Mouse (Mus musculus) limb, embryonic 13.5 days (tissue): Measurements from ENCODE around the gene Gpbp1. TPM values are rescaled to one million over a fixed set of nuclear protein-coding genes. Genes with fewer than 3 reads are reported as not detected.

Experiments
- ATAC-seq: fragments of 200-750 bp; cut with Nextera tagmentation; 2 replicates; pipeline ENCODE4 v1.8.0; 2017; ENCODE audit warnings: low read depth, moderate number of reproducible peaks, moderate TSS enrichment; ENCODE audit not compliant: low FRiP score
- H3K27ac ChIP-seq: fragments of 300-500 bp; sonication (generic); 2 replicates; pipeline ENCODE4 v1.5.1; 2015; ENCODE audit warnings: inconsistent platforms, mild to moderate bottlenecking, moderate library complexity
- H3K27me3 ChIP-seq: fragments of 300-500 bp; sonication (generic); 2 replicates; pipeline ENCODE4 v1.6.1; 2015; ENCODE audit warnings: mild to moderate bottlenecking, inconsistent platforms
- H3K36me3 ChIP-seq: fragments of 300-500 bp; sonication (generic); 2 replicates; pipeline ENCODE4 v1.6.1; 2015; ENCODE audit warnings: inconsistent platforms, mild to moderate bottlenecking, moderate library complexity
- H3K4me1 ChIP-seq: fragments of 300-500 bp; sonication (generic); 2 replicates; pipeline ENCODE4 v1.6.1; 2015; ENCODE audit warnings: inconsistent platforms
- H3K4me2 ChIP-seq: fragments of 300-500 bp; sonication (generic); replicated peaks from 2 replicates; pipeline ENCODE4 v1.6.1; 2015; ENCODE audit warnings: inconsistent platforms, mild to moderate bottlenecking, moderate library complexity
- H3K4me3 ChIP-seq: fragments of 300-500 bp; sonication (generic); 2 replicates; pipeline ENCODE4 v1.5.1; 2015; ENCODE audit warnings: moderate library complexity, mild to moderate bottlenecking, inconsistent platforms
- H3K9ac ChIP-seq: fragments of 300-500 bp; sonication (generic); 2 replicates; pipeline ENCODE4 v1.6.1; 2015; ENCODE audit warnings: mild to moderate bottlenecking, inconsistent platforms
- H3K9me3 ChIP-seq: fragments of 300-500 bp; sonication (generic); 2 replicates; pipeline ENCODE4 v1.6.1; 2016; ENCODE audit warnings: inconsistent platforms
- WGBS: fragments of 180-500 bp; shearing (Covaris S2); methylation state at CpG from one replicate; pipeline ENCODE4 v1.1.7; 2015; 5-methylcytosine and 5-hydroxymethylcytosine counted together
- polyA plus RNA-seq: library from polyadenylated mRNA; unstranded; fragments of >200 nt; fragmentation: Nextera tagmentation; extraction: Ambion mirVana; gene quantifications from 2 replicates; pipeline ENCODE4 v1.2.1, GENCODE M21; 2015

Gene Gpbp1
- polyA plus RNA-seq, 1 experiment from 2014 or later = 111 TPM

DNA sequence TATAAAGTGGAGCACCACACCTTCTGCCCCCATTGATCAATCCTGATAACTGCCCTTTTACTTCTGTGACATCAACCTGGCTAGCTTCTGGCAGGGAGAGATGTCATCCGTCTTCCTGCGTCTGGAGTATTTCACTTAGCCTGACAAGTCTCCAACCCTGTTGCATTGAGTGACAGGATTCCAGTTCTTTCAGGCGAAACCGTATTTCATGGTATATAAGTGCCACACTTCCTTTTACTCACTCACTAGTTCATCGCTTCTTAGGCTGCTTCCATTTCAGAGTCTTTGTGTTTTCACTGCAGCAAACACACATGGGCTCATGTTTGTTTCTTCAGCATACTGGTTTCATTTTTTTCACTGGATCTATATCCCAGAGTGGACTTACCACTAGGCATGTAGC lies 19.5 kb upstream of the Gpbp1 start:
- H3K4me2 ChIP-seq = no peak overlapping the region
- 25% methylated on average over 5 of the region's 5 CpGs for WGBS
- H3K4me3 ChIP-seq = no peak overlapping the region
- no peaks in the 10 kb centered on the region for H3K27me3 ChIP-seq
- H3K27ac ChIP-seq = no peak overlapping the region
- peaks cover 2% of the 10 kb centered on the region; the same call in 1 of the 2 replicates for H3K4me1 ChIP-seq
- H3K9ac ChIP-seq = no peak overlapping the region
- no peaks in the 10 kb centered on the region for H3K9me3 ChIP-seq
- no peak for ATAC-seq
- no peaks in the 10 kb centered on the region for H3K36me3 ChIP-seq

DNA sequence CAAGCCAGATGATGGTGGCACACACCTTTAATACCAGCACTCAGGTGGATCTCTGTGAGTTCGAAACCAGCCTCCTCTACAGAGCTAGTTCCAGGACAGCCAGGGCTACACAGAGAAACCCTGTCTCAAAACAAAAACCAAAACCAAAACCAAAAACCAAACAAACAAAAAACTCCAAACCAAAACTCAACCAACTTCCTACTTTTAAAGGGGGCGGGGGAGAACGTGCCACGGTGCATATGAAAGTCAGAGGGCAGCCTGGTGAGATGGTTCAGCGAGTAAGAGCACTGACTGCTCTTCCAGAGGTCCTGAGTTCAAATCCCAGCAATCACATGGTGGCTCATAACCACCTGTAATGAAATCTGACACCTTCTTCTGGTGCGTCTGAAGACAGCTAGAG lies 18.7 kb upstream of the Gpbp1 start:
- no peak for ATAC-seq
- H3K27ac ChIP-seq = no peak overlapping the region
- H3K4me2 ChIP-seq = no peak overlapping the region
- no peak overlapping the region for H3K9ac ChIP-seq
- no peak overlapping the region for H3K4me3 ChIP-seq
- H3K27me3 ChIP-seq = no peaks in the 10 kb centered on the region
- 67% methylated on average over 6 of the region's 6 CpGs for WGBS
- peaks cover 2% of the 10 kb centered on the region; the same call in 1 of the 2 replicates for H3K4me1 ChIP-seq
- no peaks in the 10 kb centered on the region for H3K36me3 ChIP-seq
- H3K9me3 ChIP-seq = no peaks in the 10 kb centered on the region

DNA sequence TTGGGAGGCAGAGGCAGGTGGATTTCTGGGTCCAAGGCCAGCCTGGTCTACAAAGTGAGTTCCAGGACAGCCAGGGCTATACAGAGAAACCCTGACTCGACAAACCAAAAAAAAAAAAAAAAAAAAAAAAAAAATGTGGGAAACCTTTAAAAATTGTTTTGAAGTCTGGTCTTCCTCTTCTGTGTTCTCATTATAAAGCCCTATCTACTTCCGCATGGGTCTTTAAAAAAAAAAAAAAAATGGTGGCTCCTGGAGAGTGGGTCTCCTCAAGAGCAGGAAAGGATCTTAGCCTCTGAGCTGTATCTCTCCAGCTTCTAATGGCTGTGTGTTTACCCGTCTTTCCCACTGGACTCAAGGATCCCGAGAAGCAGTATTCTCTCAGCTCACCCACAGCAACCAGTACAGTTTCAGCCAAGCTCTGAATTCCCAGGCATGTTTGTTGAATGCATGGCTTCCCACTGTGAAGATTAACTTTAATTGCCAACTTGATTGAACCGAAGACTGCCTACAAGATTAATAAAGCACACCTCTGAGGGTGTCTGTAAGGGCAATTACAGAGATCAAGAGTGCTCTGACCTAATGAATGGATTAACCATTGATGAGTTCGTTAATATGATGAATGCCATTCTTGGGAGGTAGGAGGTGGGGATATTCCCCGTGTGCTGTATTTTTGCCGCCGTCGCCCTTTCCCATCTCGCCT lies 4.6 kb upstream of the Gpbp1 start:
- Histone ChIP-seq H3K4me3 (no peak overlapping the region), H3K36me3 (no peaks in the 10 kb centered on the region), H3K9ac (no peak overlapping the region), H3K9me3 (no peaks in the 10 kb centered on the region), H3K27ac (no peak overlapping the region), H3K27me3 (peaks cover 31% of the 10 kb centered on the region), H3K4me1 (peaks cover 8% of the 10 kb centered on the region; the same call in 1 of the 2 replicates), H3K4me2 (no peak overlapping the region)
- 39% methylated on average over 11 of the region's 11 CpGs for WGBS
- no peak for ATAC-seq

DNA sequence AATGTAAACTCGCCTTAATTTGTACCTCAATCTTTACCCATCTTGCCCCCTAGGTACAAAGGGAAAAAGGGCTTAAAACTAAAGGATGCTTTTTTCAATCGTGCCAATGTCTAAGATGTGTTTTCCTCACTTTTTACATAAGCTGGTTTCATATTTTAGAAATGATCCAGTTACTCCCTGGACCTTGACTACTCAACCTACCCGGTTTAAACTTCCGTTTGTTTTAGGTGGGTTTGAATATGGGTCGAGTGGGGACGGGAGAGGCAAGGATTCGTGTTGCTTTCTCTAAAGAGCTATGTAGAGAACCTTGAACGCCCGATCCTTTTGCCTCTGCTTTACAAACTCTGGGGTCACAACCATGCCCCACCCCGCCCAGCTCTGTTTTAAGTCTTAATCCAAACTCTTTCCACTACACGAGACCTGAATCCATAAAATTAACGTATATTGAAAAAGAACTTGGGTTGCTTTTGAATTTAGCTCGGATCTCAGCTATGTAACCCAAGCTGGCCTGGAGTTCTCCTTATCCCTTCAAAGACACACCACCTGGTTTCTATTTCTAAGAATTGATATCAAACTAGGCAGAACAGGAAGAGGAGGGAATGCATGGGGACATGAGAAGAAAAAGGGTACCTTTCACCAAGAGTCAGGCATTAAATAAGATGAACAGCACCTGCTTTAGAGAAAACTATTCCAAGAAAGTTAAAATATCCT lies 1.3 kb upstream of the Gpbp1 start:
- 14% methylated on average over 13 of the region's 13 CpGs for WGBS
- no peaks in the 10 kb centered on the region for H3K36me3 ChIP-seq

DNA sequence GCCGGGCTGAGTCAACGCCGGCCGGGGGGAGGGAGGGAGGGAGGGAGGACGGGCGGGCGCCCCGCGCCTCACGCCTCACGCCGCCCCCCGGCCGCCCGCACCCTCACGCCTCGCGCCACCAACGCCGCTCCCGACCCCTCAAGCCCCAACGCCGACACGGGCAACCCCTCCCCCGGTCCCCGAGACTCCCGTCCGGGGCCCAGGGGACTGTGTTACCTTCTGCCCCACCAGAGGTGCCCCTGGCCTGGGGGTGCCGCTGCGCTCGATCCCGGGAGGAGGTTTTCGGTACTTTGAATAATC lies 459 bp downstream of the Gpbp1 start:
- ATAC-seq = peak; percentile 41
- no peaks in the 10 kb centered on the region for H3K36me3 ChIP-seq
- 0% methylated on average over 18 of the region's 33 CpGs for WGBS
- peak overlapping the region; percentile 95 for H3K9ac ChIP-seq
- peaks cover 25% of the 10 kb centered on the region for H3K27me3 ChIP-seq
- H3K9me3 ChIP-seq = no peaks in the 10 kb centered on the region
- peak overlapping the region; percentile 99 for H3K27ac ChIP-seq
- peak overlapping the region; percentile 89 for H3K4me3 ChIP-seq
- peaks cover 28% of the 10 kb centered on the region for H3K4me1 ChIP-seq
- peak overlapping the region; percentile 75 for H3K4me2 ChIP-seq

More for the DNA sequence above, 1.3 kb upstream of the Gpbp1 start:
- ATAC-seq = no peak
- peaks cover 15% of the 10 kb centered on the region for H3K4me1 ChIP-seq
- no peaks in the 10 kb centered on the region for H3K9me3 ChIP-seq
- peak overlapping the region; percentile 68 for H3K4me2 ChIP-seq
- no peak overlapping the region for H3K27ac ChIP-seq
- H3K9ac ChIP-seq = no peak overlapping the region
- peaks cover 31% of the 10 kb centered on the region for H3K27me3 ChIP-seq
- H3K4me3 ChIP-seq = peak overlapping the region; percentile 60

DNA sequence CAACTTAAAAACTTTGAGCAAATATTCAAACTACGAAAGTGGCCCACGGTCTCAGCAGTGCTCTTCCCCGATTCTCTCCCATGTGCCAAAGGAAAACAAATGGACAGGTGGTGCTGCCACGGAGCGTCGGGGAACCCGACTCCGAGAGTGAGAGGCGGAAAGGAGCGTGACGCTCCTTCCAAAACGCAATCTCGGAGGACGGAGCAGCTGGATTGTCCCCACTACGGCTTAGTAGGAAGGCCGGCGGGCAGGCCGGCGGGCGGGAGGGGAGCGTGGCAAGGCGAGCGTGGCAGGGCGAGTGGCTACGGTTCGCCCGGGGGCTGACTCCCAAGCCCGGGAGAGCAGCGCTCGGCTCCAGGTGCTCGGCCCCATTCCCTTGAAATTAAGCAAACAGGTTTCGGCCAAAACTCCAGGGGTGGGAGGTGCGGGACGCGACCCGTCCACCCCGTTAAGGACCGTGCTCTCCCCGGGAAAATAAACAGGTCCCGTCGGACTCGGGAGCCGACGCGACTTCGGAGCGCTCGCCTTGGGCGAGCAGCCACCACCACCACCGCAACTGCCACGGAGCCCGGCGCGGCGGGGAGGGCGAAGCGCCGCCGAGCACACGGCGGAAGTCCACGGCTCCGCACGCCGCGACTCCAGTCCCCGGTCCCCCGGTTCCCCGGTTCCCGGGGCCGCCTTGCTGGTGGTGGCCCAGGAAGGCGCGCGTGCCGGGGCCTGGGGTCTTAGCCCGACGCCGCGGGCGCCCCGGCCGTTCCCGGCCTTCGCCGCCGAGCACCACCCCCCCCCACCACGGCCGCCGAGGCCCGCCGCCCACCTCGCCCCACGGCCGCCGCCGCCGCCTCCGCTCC lies 1.0 kb downstream of the Gpbp1 start:
- H3K9ac ChIP-seq = peak overlapping the region; percentile 95
- ATAC-seq = 0 out of 2 replicates have a peak, but pooled peaks have one; percentile 0
- H3K4me1 ChIP-seq = peaks cover 32% of the 10 kb centered on the region
- under 1% methylated on average over 61 of the region's 98 CpGs for WGBS
- H3K9me3 ChIP-seq = no peaks in the 10 kb centered on the region
- peak overlapping the region; percentile 75 for H3K4me2 ChIP-seq
- 0 out of 2 replicates have a peak, but pooled peaks cover 3% of the 10 kb centered on the region for H3K36me3 ChIP-seq
- H3K27me3 ChIP-seq = peaks cover 25% of the 10 kb centered on the region
- H3K27ac ChIP-seq = peak overlapping the region; percentile 99
- peak overlapping the region; percentile 89 for H3K4me3 ChIP-seq

DNA sequence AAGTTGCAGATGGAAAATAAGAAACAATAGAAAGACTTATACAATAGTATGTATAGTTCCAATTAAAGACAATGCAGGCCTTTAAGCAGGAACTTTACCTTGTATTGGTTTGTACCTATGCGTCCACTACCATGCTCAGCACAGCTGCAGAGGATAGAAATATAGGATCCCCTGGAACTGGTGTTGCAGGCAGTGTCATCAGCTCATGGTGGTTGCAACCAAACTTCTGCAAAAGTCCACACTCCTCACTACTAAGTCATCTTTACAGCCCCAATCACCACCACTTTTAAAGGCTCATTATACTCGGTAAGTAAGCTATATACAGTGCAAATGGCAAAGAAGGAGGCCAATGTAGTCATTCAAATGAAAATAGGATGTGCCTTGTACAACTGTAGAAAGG lies 12.2 kb downstream of the Gpbp1 start:
- H3K4me2 ChIP-seq = no peak overlapping the region
- no peaks in the 10 kb centered on the region for H3K9me3 ChIP-seq
- H3K27ac ChIP-seq = no peak overlapping the region
- no peak overlapping the region for H3K4me3 ChIP-seq
- H3K9ac ChIP-seq = no peak overlapping the region
- peaks cover 9% of the 10 kb centered on the region for H3K36me3 ChIP-seq
- H3K27me3 ChIP-seq = no peaks in the 10 kb centered on the region
- H3K4me1 ChIP-seq = peaks cover 32% of the 10 kb centered on the region
- ATAC-seq = no peak
- 75% methylated on average over 2 of the region's 2 CpGs for WGBS

DNA sequence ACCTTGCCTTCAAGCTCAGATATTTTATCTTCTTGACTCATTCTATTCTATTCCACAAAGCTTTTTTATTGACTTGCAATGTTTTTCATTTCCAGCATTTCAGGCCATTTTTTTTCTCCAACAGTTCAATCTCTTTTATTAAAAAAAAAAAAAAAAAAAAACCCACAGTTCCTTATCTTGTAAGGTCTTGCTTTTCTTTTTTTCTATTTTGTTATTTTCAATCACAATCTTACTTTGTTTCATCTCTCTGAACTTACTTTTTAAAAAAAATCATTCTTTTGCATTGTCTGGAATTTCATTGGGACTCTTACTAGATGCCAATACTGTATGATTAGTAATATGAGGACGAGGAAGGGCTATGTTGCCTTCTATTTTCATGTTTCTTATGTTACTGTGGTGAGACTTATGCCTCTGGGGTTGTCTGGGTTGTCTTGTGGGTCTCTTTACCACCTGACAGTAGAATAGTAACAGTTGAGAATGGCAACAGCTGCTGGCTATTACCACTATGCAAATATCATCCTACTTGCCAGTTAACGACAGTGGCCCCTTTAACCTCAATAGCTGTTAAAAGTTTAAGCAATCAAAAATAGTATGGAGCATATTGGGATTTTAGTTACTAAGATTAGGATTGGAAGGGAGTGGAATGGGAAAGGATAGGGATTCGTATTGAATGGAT lies 19.2 kb downstream of the Gpbp1 start:
- Histone ChIP-seq H3K4me2 (no peak overlapping the region), H3K27ac (no peak overlapping the region), H3K9ac (no peak overlapping the region), H3K4me1 (peaks cover 21% of the 10 kb centered on the region), H3K9me3 (no peaks in the 10 kb centered on the region), H3K4me3 (no peak overlapping the region), H3K27me3 (no peaks in the 10 kb centered on the region), H3K36me3 (peaks cover 9% of the 10 kb centered on the region; the same call in 1 of the 2 replicates)
- ATAC-seq = no peak
- WGBS = 84% methylated on average over 3 of the region's 3 CpGs

DNA sequence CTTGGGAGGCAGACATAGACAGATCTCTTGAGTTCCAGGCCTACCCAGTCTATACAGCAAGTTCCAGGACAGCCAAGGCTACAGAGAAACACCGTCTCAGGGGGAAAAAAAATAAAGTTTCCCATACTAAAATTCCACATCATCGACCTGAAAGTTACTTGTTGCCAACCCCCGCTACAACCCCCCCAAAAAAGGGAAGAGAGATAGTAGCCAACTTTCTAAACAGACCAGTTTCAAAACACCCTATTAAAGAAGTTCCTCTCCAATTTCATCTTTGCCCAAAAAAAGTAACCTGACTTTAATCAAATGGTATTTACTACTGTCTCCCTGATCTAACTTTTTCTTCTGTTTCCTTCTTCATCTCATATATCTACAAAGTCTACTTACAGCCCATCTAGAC lies 22.6 kb downstream of the Gpbp1 start:
- H3K4me2 ChIP-seq = no peak overlapping the region
- H3K9ac ChIP-seq = no peak overlapping the region
- H3K4me3 ChIP-seq = no peak overlapping the region
- no peaks in the 10 kb centered on the region for H3K27me3 ChIP-seq
- ATAC-seq = no peak
- H3K27ac ChIP-seq = no peak overlapping the region
- no peaks in the 10 kb centered on the region for H3K9me3 ChIP-seq
- WGBS = 91% methylated on average over 3 of the region's 3 CpGs
- no peaks in the 10 kb centered on the region for H3K4me1 ChIP-seq
- peaks cover 26% of the 10 kb centered on the region for H3K36me3 ChIP-seq

DNA sequence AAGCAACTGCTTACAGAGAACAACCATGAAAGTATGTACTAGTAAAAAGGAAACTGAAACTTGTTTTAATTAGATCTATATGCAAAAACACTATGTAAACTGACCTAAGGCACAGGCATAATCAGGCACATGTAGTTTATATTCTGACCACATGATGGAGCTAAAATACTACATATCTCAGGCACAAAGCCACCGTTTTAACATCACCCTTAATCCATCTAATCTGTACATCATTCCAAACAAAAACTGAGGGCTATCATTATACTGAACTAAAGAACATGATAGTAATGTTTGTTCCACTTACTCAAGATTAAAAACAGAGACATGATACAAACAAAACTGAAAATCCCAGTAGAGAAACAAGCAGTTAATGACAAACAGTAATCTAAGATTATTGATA lies 28.5 kb downstream of the Gpbp1 start:
- WGBS = 6% methylated on average over 1 of the region's 1 CpGs
- ATAC-seq = no peak
- Histone ChIP-seq H3K4me1 (no peaks in the 10 kb centered on the region), H3K27me3 (no peaks in the 10 kb centered on the region), H3K36me3 (peaks cover 22% of the 10 kb centered on the region), H3K4me3 (no peak overlapping the region), H3K9ac (no peak overlapping the region), H3K27ac (no peak overlapping the region), H3K4me2 (no peak overlapping the region), H3K9me3 (no peaks in the 10 kb centered on the region)

DNA sequence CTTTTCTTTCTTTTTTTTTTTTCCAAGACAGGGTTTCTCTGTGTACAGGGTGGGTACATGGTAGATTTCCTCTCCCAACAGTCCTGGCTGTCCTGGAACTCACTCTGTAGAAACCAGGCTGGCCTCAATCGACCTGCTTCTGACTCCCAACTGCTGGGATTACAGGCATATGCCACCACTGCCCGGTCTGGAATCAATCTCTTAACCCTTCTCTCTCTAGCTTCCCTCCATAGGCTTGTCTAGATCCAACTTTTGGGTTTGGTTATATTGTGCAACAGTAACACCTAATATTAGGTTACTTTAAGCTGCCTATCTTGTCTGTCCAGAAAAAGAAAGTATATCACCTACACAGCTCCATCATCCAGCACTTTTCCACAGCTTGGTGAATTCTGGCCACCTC lies 33.1 kb downstream of the Gpbp1 start:
- 55% methylated on average over 2 of the region's 2 CpGs for WGBS
- Histone ChIP-seq H3K9ac (no peak overlapping the region), H3K36me3 (peaks cover 12% of the 10 kb centered on the region), H3K4me2 (no peak overlapping the region), H3K4me3 (no peak overlapping the region), H3K27ac (no peak overlapping the region), H3K27me3 (no peaks in the 10 kb centered on the region), H3K9me3 (no peaks in the 10 kb centered on the region), H3K4me1 (no peaks in the 10 kb centered on the region)
- ATAC-seq = no peak

DNA sequence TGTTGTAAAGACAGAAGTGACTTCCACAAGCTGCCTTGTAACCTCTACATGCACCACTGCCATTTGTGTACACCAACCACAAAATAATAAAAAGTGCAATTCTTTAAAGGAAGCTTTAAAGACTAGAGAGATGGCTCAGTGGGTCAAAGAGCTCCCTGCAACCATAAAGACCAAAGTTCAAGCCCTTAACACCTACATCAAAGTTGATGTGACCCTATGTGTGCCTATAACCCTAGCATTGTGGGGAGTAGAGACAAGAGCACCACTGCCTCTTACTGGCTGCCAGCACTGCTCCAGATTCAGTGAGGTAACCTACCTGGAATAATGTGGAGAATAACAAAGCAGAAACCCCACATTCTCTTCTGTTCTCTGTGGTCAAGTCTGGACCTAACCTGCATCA lies 45.6 kb downstream of the Gpbp1 start:
- Histone ChIP-seq H3K9me3 (no peaks in the 10 kb centered on the region), H3K36me3 (peaks cover 19% of the 10 kb centered on the region), H3K4me1 (no peaks in the 10 kb centered on the region), H3K9ac (no peak overlapping the region), H3K4me3 (no peak overlapping the region), H3K27me3 (no peaks in the 10 kb centered on the region), H3K27ac (no peak overlapping the region), H3K4me2 (no peak overlapping the region)
- no peak for ATAC-seq
